Mouse (Mus musculus) ES-Bruce4 (cell line): Measurements from ENCODE around the gene Vsig2.

Experiments used
- CTCF ChIP-seq: IDR thresholded peaks from one replicate; pipeline ENCODE4 v1.8.1; 2011; ENCODE audit warnings: low read depth, low read length
- EP300 ChIP-seq: IDR thresholded peaks from 2 replicates; pipeline ENCODE4 v1.6.1; 2011; ENCODE audit warnings: low read depth, low read length; ENCODE audit not compliant: insufficient read depth
- POLR2A ChIP-seq: IDR thresholded peaks from one replicate; pipeline ENCODE4 v1.8.1; 2011; ENCODE audit warnings: low read length; ENCODE audit not compliant: insufficient read depth

DNA sequence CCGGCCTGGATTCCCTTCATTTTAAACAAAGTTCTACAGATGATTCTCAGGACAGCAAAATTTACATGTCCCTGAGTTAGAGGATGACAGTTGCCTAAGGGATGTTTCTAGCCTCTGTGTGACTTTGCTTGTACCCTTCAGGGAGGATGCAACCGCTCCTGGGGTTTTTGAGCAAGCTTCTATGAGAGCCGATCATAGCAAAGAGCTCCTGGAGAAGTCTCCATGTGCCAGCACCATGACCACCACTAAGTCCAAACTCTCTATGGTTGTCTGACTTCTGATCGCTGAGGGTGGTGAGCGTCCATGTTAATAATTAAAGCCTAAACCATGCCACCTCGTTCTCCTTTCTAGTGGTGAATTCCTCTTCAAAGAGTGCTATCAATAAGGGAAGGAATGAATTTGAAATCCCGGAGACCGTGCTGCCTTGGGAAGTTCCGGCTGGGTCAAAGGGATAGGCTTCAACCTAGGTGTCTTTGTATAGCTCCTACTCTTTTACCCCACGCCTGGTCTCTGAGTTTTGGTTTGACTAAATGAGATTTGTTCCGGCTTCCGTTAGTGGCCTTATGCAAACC, 4.9 kb downstream of the Vsig2 start:
- TF ChIP-seq POLR2A (no peak), EP300 (no peak), CTCF (no peak)
